Mouse (Mus musculus) intestine, postnatal 0 days (tissue): ENCODE measurements around the gene Ica1l. TPM values are rescaled to one million over a fixed set of nuclear protein-coding genes. Genes with fewer than 3 reads are reported as not detected.

Source experiments
- ATAC-seq: fragments of 200-750 bp; cut with Nextera tagmentation; 2 replicates; pipeline ENCODE4 v1.8.0; 2017; ENCODE audit warnings: mild to moderate bottlenecking, moderate TSS enrichment, moderate library complexity
- H3K27ac ChIP-seq: fragments of 300-500 bp; sonication (generic); 2 replicates; pipeline ENCODE4 v1.5.1; 2014; ENCODE audit warnings: mild to moderate bottlenecking, low read depth, low read length, moderate library complexity
- H3K27me3 ChIP-seq: fragments of 300-500 bp; sonication (generic); replicated peaks from 2 replicates; pipeline ENCODE4 v1.6.1; 2014; ENCODE audit warnings: low read length, mixed read lengths; ENCODE audit not compliant: control insufficient read depth, insufficient read depth
- H3K36me3 ChIP-seq: fragments of 300-500 bp; sonication (generic); 2 replicates; pipeline ENCODE4 v1.6.1; 2014; ENCODE audit warnings: mild to moderate bottlenecking, moderate library complexity; ENCODE audit not compliant: control insufficient read depth, insufficient read depth
- H3K4me1 ChIP-seq: fragments of 300-500 bp; sonication (generic); replicated peaks from 2 replicates; pipeline ENCODE4 v1.6.1; 2014; ENCODE audit warnings: antibody characterized with exemption, low read length, mixed read lengths; ENCODE audit not compliant: control insufficient read depth, insufficient read depth
- H3K4me2 ChIP-seq: fragments of 300-500 bp; sonication (generic); replicated peaks from 2 replicates; pipeline ENCODE4 v1.6.1; 2014; ENCODE audit warnings: low read depth, mild to moderate bottlenecking, moderate library complexity
- H3K4me3 ChIP-seq: fragments of 300-500 bp; sonication (generic); 2 replicates; pipeline ENCODE4 v1.5.1; 2014; ENCODE audit warnings: low read depth, low read length
- H3K9ac ChIP-seq: fragments of 300-500 bp; sonication (generic); 2 replicates; pipeline ENCODE4 v1.6.1; 2014; ENCODE audit warnings: mild to moderate bottlenecking, low read depth, low read length
- H3K9me3 ChIP-seq: fragments of 300-500 bp; sonication (generic); 2 replicates; pipeline ENCODE4 v1.6.1; 2016; ENCODE audit warnings: mixed run types; ENCODE audit not compliant: control insufficient read depth
- CTCF ChIP-seq: sonication (generic); IDR thresholded peaks from 2 replicates; pipeline ENCODE4 v1.5.1; 2016; ENCODE audit warnings: low read depth, mild to moderate bottlenecking, control low read depth, antibody characterized with exemption, moderate library complexity
- WGBS: fragments of 180-500 bp; shearing (Covaris S2); extraction: QIAGEN DNeasy Blood & Tissue Kit; methylation state at CpG from one replicate; pipeline ENCODE4 v1.1.7; 2014; 5-methylcytosine and 5-hydroxymethylcytosine counted together
- polyA plus RNA-seq: library from polyadenylated mRNA; unstranded; fragments of >200 nt; fragmentation: Nextera tagmentation; extraction: Ambion mirVana; gene quantifications from 2 replicates; pipeline ENCODE4 v1.2.1, GENCODE M21; 2015

Gene Ica1l
- polyA plus RNA-seq, 1 experiment from 2014 or later = 0.82 TPM

- Histone ChIP-seq H3K4me3 (no peak overlapping the region), H3K27ac (no peak overlapping the region), H3K4me1 (no peaks in the 10 kb centered on the region), H3K27me3 (no peaks in the 10 kb centered on the region), H3K36me3 (no peaks in the 10 kb centered on the region), H3K9ac (no peak overlapping the region), H3K9me3 (no peaks in the 10 kb centered on the region), H3K4me2 (no peak overlapping the region)
- ATAC-seq = no peak
- WGBS = 81% methylated on average over 6 of the region's 6 CpGs
- TF ChIP-seq CTCF = no peak
These were observed 27.5 kb downstream of the Ica1l start for GRCm38 (mm10) chr1:60015511-60015910.

GRCm38 (mm10) chr1:60013779-60014178 is 29.2 kb downstream of the Ica1l start:
- no peaks in the 10 kb centered on the region for H3K4me1 ChIP-seq
- H3K4me3 ChIP-seq = no peak overlapping the region
- WGBS = 83% methylated on average over 10 of the region's 10 CpGs
- no peak for TF ChIP-seq CTCF
- H3K9me3 ChIP-seq = no peaks in the 10 kb centered on the region
- no peak overlapping the region for H3K27ac ChIP-seq
- H3K36me3 ChIP-seq = no peaks in the 10 kb centered on the region
- ATAC-seq = no peak
- no peaks in the 10 kb centered on the region for H3K27me3 ChIP-seq
- H3K9ac ChIP-seq = no peak overlapping the region
- no peak overlapping the region for H3K4me2 ChIP-seq

GRCm38 (mm10) chr1:60008743-60009142 is 34.2 kb downstream of the Ica1l start:
- Histone ChIP-seq H3K36me3 (no peaks in the 10 kb centered on the region), H3K9me3 (no peaks in the 10 kb centered on the region), H3K4me2 (no peak overlapping the region), H3K4me1 (no peaks in the 10 kb centered on the region), H3K27ac (no peak overlapping the region), H3K27me3 (no peaks in the 10 kb centered on the region), H3K9ac (no peak overlapping the region), H3K4me3 (no peak overlapping the region)
- WGBS = 74% methylated on average over 2 of the region's 2 CpGs
- no peak for TF ChIP-seq CTCF
- ATAC-seq = no peak

GRCm38 (mm10) chr1:60007337-60007736 is 35.6 kb downstream of the Ica1l start:
- TF ChIP-seq CTCF = no peak
- Histone ChIP-seq H3K4me1 (no peaks in the 10 kb centered on the region), H3K27me3 (no peaks in the 10 kb centered on the region), H3K36me3 (no peaks in the 10 kb centered on the region), H3K4me2 (no peak overlapping the region), H3K4me3 (no peak overlapping the region), H3K27ac (no peak overlapping the region), H3K9ac (no peak overlapping the region), H3K9me3 (no peaks in the 10 kb centered on the region)
- no peak for ATAC-seq
- WGBS = 83% methylated on average over 10 of the region's 10 CpGs

- Histone ChIP-seq H3K4me2 (no peak overlapping the region), H3K36me3 (no peaks in the 10 kb centered on the region), H3K4me3 (no peak overlapping the region), H3K27ac (no peak overlapping the region), H3K27me3 (no peaks in the 10 kb centered on the region), H3K9ac (no peak overlapping the region), H3K9me3 (no peaks in the 10 kb centered on the region), H3K4me1 (no peaks in the 10 kb centered on the region)
- 32% methylated on average over 2 of the region's 2 CpGs for WGBS
- ATAC-seq = no peak
- peak; percentile 73 for TF ChIP-seq CTCF
These were observed 42.7 kb downstream of the Ica1l start for GRCm38 (mm10) chr1:60000319-60000718.

GRCm38 (mm10) chr1:59997352-59997751 is 45.6 kb downstream of the Ica1l start:
- Histone ChIP-seq H3K4me2 (no peak overlapping the region), H3K4me1 (no peaks in the 10 kb centered on the region), H3K4me3 (no peak overlapping the region), H3K36me3 (no peaks in the 10 kb centered on the region), H3K9me3 (no peaks in the 10 kb centered on the region), H3K9ac (no peak overlapping the region), H3K27me3 (no peaks in the 10 kb centered on the region), H3K27ac (no peak overlapping the region)
- 47% methylated on average over 5 of the region's 5 CpGs for WGBS
- no peak for ATAC-seq
- no peak for TF ChIP-seq CTCF

GRCm38 (mm10) chr1:59995646-59996045 is 47.3 kb downstream of the Ica1l start:
- TF ChIP-seq CTCF = peak; percentile 42
- ATAC-seq = no peak
- H3K27me3 ChIP-seq = no peaks in the 10 kb centered on the region
- H3K4me2 ChIP-seq = no peak overlapping the region
- H3K4me1 ChIP-seq = no peaks in the 10 kb centered on the region
- H3K4me3 ChIP-seq = no peak overlapping the region
- 0 out of 2 replicates have a peak, but pooled peaks cover 5% of the 10 kb centered on the region for H3K36me3 ChIP-seq
- no peak overlapping the region for H3K27ac ChIP-seq
- WGBS = 50% methylated on average over 3 of the region's 3 CpGs
- H3K9ac ChIP-seq = no peak overlapping the region
- H3K9me3 ChIP-seq = no peaks in the 10 kb centered on the region
